Mouse (Mus musculus): ENCODE measurements around the gene Sh3bp4. TPM values are rescaled to one million over a fixed set of nuclear protein-coding genes. Genes with fewer than 3 reads are reported as not detected.

Sh3bp4 gene
- polyA plus RNA-seq, 1 experiment: 3.6 TPM

- no peak for DNase-seq (ENCODE audit: low read depth in 1 of 2, low spot score in 2 of 2)
- Histone ChIP-seq H3K4me1 (ENCODE audit: control insufficient read depth, insufficient read depth, insufficient read length) (no peaks in the 10 kb centered on the region), H3K36me3 (ENCODE audit: control insufficient read depth, insufficient read depth, low read length) (no peaks in the 10 kb centered on the region), H3K27ac (ENCODE audit: insufficient read depth, low read length) (no peak overlapping the region), H3K27me3 (ENCODE audit: control insufficient read depth, insufficient read depth, low read length) (no peaks in the 10 kb centered on the region), H3K4me3 (ENCODE audit: extremely low read depth, insufficient read depth, insufficient read length) (no peak overlapping the region)
- WGBS: 39% methylated on average over 4 of the region's 4 CpGs
- TF ChIP-seq CTCF (IDR thresholded peaks at IDR 0.05; ENCODE audit: extremely low read depth, insufficient read depth, insufficient read length, insufficient replicate concordance): no peak
- no peak for TF ChIP-seq POLR2A (IDR thresholded peaks at IDR 0.05; ENCODE audit: low read depth, low read length)
Observed at GRCm38 (mm10) chr1:89034061-89034460, 36.2 kb upstream of the Sh3bp4 start.

GRCm38 (mm10) chr1:89035115-89035514 lies 35.1 kb upstream of the Sh3bp4 start:
- no peak for TF ChIP-seq CTCF (IDR thresholded peaks at IDR 0.05; ENCODE audit: extremely low read depth, insufficient read depth, insufficient read length, insufficient replicate concordance)
- TF ChIP-seq POLR2A (IDR thresholded peaks at IDR 0.05; ENCODE audit: low read depth, low read length): no peak
- no peaks in the 10 kb centered on the region for H3K4me1 ChIP-seq (ENCODE audit: control insufficient read depth, insufficient read depth, insufficient read length)
- no peak for DNase-seq (ENCODE audit: low read depth in 1 of 2, low spot score in 2 of 2)
- no peak overlapping the region for H3K4me3 ChIP-seq (ENCODE audit: extremely low read depth, insufficient read depth, insufficient read length)
- no peaks in the 10 kb centered on the region for H3K36me3 ChIP-seq (ENCODE audit: control insufficient read depth, insufficient read depth, low read length)
- 83% methylated on average over 5 of the region's 5 CpGs for WGBS
- no peaks in the 10 kb centered on the region for H3K27me3 ChIP-seq (ENCODE audit: control insufficient read depth, insufficient read depth, low read length)
- no peak overlapping the region for H3K27ac ChIP-seq (ENCODE audit: insufficient read depth, low read length)

- Histone ChIP-seq H3K4me3 (ENCODE audit: extremely low read depth, insufficient read depth, insufficient read length) (no peak overlapping the region), H3K4me1 (ENCODE audit: control insufficient read depth, insufficient read depth, insufficient read length) (no peaks in the 10 kb centered on the region), H3K36me3 (ENCODE audit: control insufficient read depth, insufficient read depth, low read length) (no peaks in the 10 kb centered on the region), H3K27ac (ENCODE audit: insufficient read depth, low read length) (no peak overlapping the region), H3K27me3 (ENCODE audit: control insufficient read depth, insufficient read depth, low read length) (no peaks in the 10 kb centered on the region)
- TF ChIP-seq CTCF (IDR thresholded peaks at IDR 0.05; ENCODE audit: extremely low read depth, insufficient read depth, insufficient read length, insufficient replicate concordance) (no peak), POLR2A (IDR thresholded peaks at IDR 0.05; ENCODE audit: low read depth, low read length) (no peak)
- DNase-seq (ENCODE audit: low read depth in 1 of 2, low spot score in 2 of 2): no peak
- WGBS: 82% methylated on average over 2 of the region's 2 CpGs
Observed at GRCm38 (mm10) chr1:89039836-89040235, 30.4 kb upstream of the Sh3bp4 start.

GRCm38 (mm10) chr1:89041290-89041689 lies 28.9 kb upstream of the Sh3bp4 start:
- 60% methylated on average over 5 of the region's 5 CpGs for WGBS

DNA sequence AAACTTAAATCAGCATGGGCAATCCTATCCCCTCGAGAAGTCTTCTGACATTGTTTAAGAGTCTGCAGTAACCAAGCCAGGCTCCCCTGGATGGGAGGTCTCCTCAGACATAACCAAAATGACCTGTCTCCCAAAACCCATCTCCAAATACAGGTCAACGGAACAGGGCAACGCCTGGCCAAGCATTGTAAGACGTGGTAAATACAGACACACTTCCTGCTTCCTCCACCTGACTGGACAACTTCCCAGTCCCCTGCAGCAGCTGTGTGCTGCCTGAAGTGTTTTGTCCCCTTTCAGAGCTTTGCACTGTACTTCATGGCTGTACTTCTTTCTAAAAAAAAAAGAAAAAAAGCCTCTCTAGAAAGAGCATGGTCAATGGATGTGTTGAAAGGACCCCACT lies 28.1 kb upstream of the Sh3bp4 start:
- no peak for DNase-seq (ENCODE audit: low read depth in 1 of 2, low spot score in 2 of 2)
- Histone ChIP-seq H3K4me3 (ENCODE audit: extremely low read depth, insufficient read depth, insufficient read length) (no peak overlapping the region), H3K4me1 (ENCODE audit: control insufficient read depth, insufficient read depth, insufficient read length) (no peaks in the 10 kb centered on the region), H3K36me3 (ENCODE audit: control insufficient read depth, insufficient read depth, low read length) (no peaks in the 10 kb centered on the region), H3K27me3 (ENCODE audit: control insufficient read depth, insufficient read depth, low read length) (no peaks in the 10 kb centered on the region), H3K27ac (ENCODE audit: insufficient read depth, low read length) (no peak overlapping the region)
- TF ChIP-seq CTCF (IDR thresholded peaks at IDR 0.05; ENCODE audit: extremely low read depth, insufficient read depth, insufficient read length, insufficient replicate concordance) (no peak), POLR2A (IDR thresholded peaks at IDR 0.05; ENCODE audit: low read depth, low read length) (no peak)
- 60% methylated on average over 4 of the region's 4 CpGs for WGBS

More at GRCm38 (mm10) chr1:89041290-89041689, 28.9 kb upstream of the Sh3bp4 start:
- Histone ChIP-seq H3K27me3 (ENCODE audit: control insufficient read depth, insufficient read depth, low read length) (no peaks in the 10 kb centered on the region), H3K36me3 (ENCODE audit: control insufficient read depth, insufficient read depth, low read length) (no peaks in the 10 kb centered on the region), H3K4me3 (ENCODE audit: extremely low read depth, insufficient read depth, insufficient read length) (no peak overlapping the region), H3K27ac (ENCODE audit: insufficient read depth, low read length) (no peak overlapping the region), H3K4me1 (ENCODE audit: control insufficient read depth, insufficient read depth, insufficient read length) (no peaks in the 10 kb centered on the region)
- DNase-seq (ENCODE audit: low read depth in 1 of 2, low spot score in 2 of 2): no peak
- no peak for TF ChIP-seq POLR2A (IDR thresholded peaks at IDR 0.05; ENCODE audit: low read depth, low read length)
- TF ChIP-seq CTCF (IDR thresholded peaks at IDR 0.05; ENCODE audit: extremely low read depth, insufficient read depth, insufficient read length, insufficient replicate concordance): no peak

- H3K4me3 ChIP-seq (ENCODE audit: extremely low read depth, insufficient read depth, insufficient read length): no peak overlapping the region
- H3K36me3 ChIP-seq (ENCODE audit: control insufficient read depth, insufficient read depth, low read length): no peaks in the 10 kb centered on the region
- H3K4me1 ChIP-seq (ENCODE audit: control insufficient read depth, insufficient read depth, insufficient read length): no peaks in the 10 kb centered on the region
- WGBS: 76% methylated on average over 10 of the region's 10 CpGs
- no peak for TF ChIP-seq POLR2A (IDR thresholded peaks at IDR 0.05; ENCODE audit: low read depth, low read length)
- TF ChIP-seq CTCF (IDR thresholded peaks at IDR 0.05; ENCODE audit: extremely low read depth, insufficient read depth, insufficient read length, insufficient replicate concordance): no peak
- DNase-seq (ENCODE audit: low read depth in 1 of 2, low spot score in 2 of 2): no peak
- no peaks in the 10 kb centered on the region for H3K27me3 ChIP-seq (ENCODE audit: control insufficient read depth, insufficient read depth, low read length)
- no peak overlapping the region for H3K27ac ChIP-seq (ENCODE audit: insufficient read depth, low read length)
Observed at GRCm38 (mm10) chr1:89042956-89043355, 27.3 kb upstream of the Sh3bp4 start.

DNA sequence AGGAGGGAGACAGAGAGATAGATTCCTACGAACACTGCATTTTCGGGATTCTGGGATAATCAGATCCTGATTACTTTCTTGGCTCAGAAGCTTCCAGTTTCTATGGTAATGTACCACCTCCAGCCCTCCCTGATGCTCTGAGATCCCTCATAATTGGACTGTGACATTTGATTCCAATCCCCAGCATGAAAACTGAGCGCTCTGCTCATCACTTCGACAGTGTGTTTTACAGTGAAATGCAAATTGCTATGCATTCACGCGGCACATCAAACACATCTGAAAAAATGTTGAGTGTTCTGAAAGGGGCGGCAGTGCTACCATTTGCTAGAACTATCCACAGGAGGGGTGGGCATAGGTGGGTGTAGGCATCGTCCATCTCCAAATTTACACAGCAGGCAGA lies 24.8 kb upstream of the Sh3bp4 start:
- Histone ChIP-seq H3K27me3 (ENCODE audit: control insufficient read depth, insufficient read depth, low read length) (no peaks in the 10 kb centered on the region), H3K36me3 (ENCODE audit: control insufficient read depth, insufficient read depth, low read length) (no peaks in the 10 kb centered on the region), H3K27ac (ENCODE audit: insufficient read depth, low read length) (no peak overlapping the region), H3K4me3 (ENCODE audit: extremely low read depth, insufficient read depth, insufficient read length) (no peak overlapping the region), H3K4me1 (ENCODE audit: control insufficient read depth, insufficient read depth, insufficient read length) (no peaks in the 10 kb centered on the region)
- TF ChIP-seq POLR2A (IDR thresholded peaks at IDR 0.05; ENCODE audit: low read depth, low read length): no peak
- TF ChIP-seq CTCF (IDR thresholded peaks at IDR 0.05; ENCODE audit: extremely low read depth, insufficient read depth, insufficient read length, insufficient replicate concordance): no peak
- 94% methylated on average over 8 of the region's 8 CpGs for WGBS
- no peak for DNase-seq (ENCODE audit: low read depth in 1 of 2, low spot score in 2 of 2)
